Mouse (Mus musculus): Measurements from ENCODE around the gene Dennd4a.

Dennd4a gene

DNA sequence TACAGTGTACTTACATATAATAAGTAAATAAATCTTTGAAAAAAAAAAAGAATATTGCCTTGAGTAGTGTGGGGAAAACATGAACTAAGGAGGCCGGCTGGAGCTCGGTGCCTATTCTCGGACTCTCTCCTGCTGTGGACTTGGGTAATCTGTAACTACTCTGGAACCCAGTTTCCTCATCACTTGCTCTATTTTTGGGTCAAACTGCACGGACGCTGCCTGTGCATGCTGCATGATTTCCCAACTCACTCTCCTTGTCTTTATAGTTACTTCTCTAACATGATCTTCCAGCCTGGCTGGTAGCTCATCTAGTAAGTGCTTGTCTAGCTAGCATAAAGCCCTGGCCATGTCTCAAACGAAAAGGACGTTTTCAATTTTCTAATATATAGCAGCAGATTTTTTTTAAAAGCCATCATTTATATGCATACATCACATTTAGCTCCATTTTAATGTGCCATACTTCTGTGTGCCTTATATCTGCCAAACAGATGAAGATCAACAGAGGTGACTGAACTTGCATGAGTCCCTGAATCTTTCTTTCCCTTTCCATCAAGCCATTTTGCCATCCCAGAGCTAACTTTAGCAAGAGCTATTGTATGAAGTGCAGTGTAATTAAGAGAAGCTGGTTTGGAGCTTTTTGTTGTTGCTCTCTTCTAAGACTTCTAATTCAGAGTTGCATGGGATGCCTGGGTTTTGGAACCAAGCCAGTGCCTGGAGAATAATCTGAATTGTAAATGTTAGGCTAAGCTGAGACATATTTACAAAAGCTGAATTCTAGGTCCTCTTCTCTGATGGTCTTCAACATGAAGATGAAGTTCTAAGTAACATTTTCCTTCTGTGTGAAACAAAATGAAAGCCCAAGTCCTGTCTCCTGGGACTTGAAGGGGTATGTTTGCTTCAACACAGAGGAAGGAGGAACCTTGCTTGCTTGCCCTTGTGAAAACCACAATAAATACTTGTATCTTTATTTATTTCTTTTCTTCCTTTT is 20.2 kb upstream of the Dennd4a start:
- peak; percentile 29 to 39 for DNase-seq

DNA sequence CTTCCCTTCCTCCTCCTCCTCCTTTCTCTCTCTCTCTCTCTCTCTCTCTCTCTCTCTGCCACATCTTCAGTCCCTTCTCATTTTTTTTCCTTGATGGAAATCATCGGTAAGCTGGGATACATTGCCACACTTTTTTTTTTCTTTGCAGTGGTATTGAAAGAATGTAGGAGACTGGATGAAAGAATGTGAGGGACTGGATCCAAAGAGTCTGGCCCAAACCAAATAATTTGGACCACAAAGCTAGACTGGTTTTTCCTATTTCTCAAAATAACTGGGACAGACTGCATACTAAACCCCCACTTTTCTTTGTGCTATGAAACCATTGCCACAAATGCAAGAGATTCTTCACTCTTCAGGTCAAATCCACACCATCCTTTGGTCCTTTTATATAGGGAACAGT is 19.5 kb upstream of the Dennd4a start:
- DNase-seq, result no peak

DNA sequence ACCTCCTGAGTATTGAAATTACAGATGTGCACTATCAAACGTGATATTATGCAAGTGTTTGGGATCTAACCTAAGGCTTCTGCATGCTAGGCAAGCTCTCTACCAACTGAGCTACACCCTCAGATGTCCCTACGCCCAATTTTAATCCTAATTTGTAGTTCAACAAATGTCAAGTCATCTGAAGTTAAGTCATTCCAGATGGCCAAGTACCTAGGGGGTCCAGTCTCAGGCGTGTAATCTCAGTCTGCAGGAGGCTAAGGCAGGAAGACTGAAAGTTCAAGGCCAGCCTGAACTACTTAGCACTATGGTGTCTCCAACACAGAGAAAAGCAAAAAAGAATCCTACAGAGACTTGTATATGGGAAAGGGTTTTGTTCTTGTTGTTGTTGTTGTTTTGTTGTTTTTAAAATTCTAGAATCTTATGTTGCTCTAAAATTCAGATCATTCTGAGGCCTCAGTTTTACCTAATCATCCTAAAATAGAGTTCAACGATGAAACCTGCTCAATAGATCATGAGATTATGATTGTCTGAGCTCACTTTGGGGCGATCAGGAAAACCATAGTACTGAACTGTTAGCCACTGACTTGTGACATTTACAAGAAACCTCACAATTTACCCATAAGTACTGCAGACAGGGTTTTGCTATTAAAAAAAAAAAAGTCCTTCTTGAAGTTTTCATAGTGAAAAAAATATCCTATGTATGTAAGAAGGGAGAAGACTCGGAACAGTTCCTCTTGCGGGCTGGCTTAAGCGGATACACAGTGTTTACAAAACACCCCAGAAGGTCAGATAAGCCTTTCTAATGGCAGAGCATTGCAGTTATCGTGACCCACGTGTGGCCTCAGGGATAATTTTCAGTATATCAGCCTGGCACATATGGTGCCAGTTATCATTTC is 18.5 kb upstream of the Dennd4a start:
- no peak for DNase-seq

DNA sequence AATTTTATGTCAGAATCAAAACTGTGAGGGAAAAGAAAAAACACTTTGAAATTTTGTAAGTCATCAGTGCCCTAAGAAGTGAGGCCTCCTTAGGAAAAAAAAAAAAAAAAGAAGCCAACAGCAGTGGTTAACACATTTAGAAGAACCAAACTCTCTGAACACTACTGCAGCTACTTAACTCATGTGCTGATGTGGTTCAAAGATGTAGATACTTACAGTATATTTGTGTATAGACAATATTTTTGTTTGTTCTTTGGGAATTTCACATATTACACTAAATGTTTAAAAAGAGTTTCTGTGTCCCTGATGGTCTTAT is 17.9 kb upstream of the Dennd4a start:
- DNase-seq, result no peak

DNA sequence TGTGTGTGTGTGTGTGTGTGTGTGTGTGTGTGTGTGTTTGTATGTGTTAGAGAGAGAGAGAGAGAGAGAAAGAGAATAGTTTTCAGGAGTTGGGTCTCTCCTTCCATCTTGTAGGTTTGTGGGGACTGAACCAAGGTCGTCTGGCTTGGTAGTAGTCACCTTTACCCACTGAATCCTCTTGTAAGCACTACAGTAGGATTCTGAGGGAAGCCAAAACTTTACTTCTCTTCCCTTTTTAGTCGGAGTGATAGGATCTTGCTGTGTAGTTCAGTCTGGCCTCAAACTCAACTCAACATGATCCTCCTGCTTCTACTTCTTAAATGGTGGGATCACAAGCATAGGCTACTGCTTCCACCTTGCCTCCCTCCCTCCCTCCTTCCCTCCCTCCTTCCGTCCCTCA is 17.3 kb upstream of the Dennd4a start:
- no peak for DNase-seq

DNA sequence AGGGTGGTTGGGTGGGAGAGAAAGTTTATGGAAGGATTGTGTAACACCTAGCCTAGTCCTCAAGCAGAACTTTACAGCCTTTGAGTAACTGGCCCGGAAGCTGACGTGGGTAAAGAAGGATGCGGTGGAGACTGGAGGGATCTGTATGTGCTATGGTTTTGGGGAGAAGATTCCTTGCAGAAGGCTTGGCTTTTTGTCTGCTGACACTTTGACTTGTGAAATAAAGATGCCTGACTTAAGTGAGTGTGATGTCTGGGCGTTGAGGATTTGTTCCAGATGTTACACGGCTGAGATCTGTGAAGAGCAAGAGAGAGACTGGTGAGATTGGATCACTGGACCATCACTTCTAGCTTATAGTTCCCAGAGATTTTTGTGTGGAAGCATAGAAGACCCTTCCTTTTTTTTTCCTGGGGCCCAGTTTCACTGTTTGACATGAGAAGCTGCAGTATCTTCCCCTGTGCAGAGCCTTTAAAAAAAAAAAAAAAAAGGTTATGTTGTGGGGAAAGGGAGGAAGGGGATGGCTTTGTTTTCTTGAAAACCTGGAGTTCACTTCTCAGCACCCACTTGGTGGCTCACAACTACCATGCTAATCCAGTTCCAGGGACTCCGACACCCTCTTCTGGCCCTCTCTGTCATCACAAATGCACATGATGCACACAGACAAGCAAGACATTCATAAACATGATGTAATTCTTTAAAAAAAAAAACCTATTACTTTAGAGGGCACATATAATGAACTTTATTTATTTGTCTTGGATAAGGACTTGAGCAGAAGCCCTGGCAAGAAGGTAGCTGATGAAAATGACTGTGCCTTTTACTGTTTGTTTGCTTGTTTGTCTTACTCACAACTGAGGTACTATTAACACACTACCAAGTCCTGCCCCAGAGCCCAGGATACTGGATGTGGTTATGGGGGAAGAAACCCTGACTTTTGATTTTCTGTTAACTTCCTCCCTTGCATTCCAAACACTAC is 16.4 kb upstream of the Dennd4a start:
- DNase-seq, result no peak

DNA sequence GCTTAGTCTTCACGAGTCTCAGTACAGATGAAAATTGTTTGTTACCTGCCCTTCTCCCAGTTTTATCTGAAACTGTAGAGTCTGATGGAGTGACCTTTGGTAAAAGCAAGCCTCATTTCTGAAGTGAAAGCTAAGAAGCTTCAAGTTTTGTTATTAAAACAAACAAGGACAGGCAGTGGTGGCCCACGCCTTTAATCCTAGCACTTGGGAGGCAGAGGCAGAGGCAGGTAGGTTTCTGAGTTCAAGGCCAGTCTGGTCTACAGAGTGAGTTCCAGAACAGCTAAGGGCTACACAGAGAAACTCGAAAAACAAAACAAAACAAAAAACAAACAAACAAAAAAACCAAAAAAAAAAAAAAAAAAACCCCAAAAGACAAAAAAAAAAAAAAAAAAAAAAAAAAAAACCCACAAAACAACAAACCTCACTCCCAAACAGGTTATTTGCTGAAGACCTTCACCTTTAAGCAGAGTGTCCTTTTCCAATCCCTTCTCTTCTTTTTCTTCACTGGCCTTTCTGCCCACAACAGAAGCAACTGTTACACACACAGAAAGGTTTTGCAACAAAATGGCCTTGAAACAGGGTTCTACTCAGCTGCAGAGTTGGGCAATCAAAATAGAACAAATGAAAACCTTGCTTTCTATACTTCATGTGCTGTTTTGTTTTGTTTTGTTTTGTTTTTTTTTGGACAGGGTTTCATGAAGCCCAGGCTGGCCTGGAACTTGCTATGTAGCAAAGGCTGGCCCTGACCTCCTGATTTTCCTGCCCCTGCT is 15.1 kb upstream of the Dennd4a start:
- no peak for DNase-seq

DNA sequence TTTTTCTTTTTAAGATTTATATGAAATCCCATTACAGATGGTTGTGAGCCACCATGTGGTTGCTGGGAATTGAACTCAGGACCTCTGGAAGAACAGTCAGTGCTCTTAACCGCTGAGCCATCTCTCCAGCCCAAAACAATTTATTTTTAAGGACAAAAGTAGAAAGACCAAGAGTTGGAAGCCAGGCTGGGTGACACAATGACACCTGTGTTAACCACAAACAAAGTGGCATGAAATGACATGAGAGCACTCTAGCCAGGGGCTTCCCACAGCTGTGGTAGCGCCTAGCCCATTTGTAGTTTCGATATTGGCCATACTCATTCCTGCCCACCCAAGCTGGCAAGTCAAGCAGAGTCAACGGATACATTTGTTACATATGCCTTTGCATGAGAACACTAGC is 13.7 kb upstream of the Dennd4a start:
- no peak for DNase-seq

DNA sequence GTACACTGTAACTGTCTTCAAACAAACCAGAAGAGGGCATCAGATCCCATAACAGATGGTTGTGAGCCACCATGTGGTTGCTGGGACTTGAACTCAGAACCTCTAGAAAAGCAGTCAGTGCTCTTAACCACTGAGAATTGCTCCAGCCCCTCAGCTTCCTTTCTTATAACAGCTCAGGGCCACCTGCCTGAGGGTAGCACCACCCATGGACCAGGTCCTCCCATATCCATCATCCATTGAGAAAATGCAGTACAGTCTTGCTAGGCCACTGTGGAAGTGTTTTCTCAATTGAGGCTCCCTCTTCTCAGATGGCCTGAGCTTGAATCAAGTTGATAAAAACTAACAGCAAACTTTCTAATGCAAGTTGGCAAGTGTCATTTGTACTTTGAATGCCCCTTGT is 13.0 kb upstream of the Dennd4a start:
- DNase-seq, result no peak

DNA sequence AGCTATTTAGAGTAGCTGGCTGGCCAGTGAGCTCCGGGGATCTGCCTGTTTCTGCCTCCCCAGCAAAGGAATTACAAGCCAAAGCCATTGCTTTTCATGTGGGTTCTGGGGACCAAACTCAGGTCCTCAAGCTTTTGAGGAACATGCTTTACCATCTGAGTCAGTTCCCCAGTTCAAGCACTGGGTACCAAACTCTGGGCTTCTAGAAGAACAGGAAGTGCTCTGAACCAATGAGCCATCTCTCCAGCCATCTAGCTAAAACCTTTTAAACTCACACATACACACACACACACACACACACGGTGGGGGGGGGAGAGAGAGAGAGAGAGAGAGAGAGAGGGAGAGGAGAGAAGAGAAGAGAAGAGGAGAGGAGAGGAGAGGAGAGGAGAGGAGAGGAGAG is 12.3 kb upstream of the Dennd4a start:
- DNase-seq, result no peak

DNA sequence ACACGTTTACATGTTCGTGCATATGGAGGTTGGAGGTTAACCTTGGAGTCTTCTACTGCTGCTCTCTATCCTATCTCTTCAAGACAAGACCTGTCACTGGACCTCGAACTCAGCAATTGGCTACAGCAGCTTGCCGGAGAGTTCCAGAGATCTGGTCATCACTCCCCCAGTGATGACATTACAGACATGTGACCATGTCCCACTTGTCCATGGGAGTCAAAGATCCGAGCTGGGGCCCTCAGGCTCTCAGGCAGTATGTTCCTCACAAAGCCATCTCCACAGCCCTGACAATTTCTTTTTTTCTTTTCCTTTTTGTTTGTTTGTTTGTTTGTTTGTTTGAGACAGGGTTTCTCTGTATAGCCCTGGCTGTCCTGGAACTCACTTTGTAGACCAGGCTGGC is 11.6 kb upstream of the Dennd4a start:
- DNase-seq, result no peak

DNA sequence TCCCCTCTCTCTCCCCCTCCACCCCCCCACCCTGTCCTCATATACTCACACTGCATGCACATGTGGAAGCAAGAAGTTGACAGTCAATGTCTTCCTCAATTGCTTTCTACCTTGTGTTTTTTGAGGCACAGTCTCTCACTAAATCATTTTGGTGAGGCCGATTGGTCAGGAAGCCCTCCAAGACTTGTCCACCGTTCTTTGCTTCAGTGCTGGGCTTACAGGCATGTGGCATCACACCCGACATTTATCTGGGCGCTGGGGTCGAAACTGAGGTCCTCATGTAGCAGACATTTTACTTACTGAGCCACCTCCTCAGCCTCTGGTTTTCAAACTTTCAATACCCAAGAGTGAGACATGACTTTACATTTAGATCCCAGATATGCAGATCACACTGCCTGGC is 8.6 kb upstream of the Dennd4a start:
- no peak for DNase-seq

DNA sequence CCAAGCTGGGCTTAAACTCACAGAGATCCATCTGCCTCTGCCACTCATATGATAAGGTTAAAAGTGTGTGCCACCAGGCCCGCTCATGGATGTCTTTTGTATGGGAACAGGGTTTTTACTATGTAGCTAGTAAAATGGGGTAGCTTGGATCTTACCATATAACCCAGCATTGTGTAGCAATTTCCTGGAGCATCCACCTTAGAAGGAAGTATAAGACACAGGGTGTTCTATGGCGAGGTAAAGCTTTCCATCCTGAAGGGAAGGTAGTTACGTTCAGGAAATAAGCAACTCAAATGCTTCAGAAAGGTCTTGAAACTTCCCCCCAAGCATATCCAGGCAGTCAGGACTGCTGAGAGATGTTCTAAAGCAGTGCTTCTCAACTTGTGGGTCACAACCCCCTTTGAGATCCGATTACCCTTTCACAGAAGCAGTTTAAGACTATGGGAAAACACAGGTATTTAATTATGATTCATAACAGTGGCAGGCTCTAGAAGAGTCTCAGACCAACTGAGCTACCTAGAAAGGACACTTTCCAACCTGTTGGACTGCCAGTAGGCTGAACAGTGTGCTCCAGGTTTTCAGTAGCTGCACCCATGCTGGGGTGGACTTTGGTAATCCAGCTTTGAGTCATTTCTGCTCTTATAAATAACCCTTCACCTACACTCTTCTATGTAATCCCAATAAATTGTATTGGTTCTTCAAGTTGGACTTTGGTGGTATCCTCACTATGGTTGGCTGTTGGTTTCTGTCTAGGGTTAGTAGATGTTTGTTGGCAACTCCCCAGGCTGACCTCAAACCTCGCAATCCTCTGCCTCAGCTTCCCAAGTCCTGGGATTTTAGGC is 7.5 kb upstream of the Dennd4a start:
- no peak for DNase-seq

DNA sequence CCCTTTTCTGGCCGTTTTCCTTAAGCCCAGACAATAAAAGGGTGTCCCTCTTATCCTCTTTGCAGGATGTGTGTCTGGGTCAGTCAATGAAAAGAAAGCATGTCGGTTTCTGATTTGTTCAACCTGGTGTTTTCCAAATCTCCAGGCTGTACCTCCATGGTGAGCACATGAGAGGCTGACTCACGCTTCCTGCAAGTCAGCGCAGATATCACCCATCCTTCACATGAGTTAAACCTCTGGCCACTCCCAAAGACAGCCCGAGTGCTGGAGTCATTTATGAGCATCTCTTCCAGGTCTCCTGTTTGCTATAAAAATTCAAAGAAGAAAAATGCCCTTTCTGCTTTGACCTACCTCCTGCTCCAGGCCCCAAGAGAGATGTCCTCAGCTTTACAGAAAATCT is 5.3 kb upstream of the Dennd4a start:
- DNase-seq, result no peak

DNA sequence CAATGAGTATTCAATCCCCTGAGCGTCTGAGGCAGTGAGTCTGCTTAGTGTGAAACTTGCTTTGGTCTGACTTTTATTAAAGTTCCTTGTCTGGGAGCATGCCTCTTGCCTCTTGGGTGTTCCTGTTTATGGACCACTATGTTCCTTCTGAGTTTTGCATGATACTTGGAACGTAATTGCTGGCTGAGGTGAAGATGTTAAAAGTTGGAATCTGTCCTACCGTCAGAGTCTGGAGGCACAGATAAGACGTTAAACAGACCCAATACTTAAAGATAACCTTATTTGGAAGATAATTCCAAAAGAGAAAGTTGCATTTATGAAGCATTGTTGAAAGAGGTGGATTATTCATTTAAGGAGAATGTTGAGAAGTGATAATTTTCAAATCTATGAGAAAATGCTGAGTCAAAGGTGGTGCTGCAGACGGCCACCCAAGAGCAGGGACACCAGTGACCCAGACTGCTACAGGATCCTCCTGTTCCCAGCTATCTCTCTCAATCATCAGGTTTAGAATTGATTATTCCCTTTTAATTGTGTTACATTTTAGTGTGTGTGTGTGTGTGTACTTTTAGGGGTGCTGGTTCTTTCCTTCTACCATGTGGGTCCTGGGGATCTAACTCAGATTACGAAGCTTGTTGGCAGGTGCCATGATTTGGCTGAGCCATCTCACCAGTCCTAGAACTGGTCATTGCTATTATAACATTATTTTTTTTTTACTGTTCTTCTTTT is 4.6 kb upstream of the Dennd4a start:
- no peak for DNase-seq

DNA sequence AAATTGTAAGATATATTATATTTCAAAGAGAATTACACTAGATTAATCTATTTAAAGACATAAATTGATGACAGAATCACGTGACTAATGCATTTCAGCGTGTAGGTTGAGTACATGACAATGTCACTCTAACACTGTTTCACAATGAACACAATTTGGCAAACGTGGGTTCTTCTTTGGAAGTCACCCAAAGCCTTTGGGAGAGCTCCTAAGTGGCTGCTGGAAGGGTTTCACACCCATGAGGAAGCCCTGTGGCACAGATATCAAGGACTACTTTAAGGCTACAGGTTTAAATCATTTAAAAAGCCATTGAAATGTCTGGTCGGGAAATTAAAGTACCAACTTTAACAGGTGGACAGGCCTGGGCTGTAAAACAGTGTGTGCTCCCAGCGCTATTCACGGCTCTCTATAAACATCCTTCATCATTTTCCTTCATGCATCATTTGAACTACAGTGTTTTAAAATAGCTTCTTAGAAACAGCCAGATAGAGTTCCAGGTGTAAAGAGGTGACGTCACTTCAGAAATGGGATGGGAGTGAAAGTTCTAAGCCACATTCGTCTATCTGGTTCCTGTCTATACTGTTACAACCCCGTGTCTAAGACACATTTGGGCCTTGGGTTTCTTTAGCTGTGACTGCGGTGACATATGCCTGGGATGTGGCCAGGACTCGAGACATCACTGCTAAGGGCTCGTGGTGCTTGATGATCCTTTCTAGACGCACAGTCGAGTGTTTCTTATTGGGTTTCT is 3.9 kb upstream of the Dennd4a start:
- no peak for DNase-seq

DNA sequence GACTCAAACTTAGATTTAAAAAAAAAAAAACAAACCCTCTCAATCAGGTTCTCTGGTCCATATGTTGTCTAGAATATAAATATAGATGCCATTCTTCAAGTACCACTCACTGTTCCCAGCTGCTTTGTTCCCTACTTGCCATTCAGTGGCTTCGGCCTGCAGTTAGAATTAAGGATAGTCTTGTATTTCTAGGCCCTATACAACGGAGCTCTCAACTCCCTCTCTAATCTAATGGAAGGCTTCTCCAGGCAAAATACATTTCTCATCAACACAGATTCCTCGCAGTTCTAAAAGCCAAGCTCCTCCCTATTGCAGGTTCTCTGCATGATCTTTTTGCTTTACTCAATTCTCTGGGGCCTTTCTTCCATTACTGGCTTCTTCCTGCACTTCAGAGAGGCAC is 1.3 kb upstream of the Dennd4a start:
- DNase-seq, result no peak

DNA sequence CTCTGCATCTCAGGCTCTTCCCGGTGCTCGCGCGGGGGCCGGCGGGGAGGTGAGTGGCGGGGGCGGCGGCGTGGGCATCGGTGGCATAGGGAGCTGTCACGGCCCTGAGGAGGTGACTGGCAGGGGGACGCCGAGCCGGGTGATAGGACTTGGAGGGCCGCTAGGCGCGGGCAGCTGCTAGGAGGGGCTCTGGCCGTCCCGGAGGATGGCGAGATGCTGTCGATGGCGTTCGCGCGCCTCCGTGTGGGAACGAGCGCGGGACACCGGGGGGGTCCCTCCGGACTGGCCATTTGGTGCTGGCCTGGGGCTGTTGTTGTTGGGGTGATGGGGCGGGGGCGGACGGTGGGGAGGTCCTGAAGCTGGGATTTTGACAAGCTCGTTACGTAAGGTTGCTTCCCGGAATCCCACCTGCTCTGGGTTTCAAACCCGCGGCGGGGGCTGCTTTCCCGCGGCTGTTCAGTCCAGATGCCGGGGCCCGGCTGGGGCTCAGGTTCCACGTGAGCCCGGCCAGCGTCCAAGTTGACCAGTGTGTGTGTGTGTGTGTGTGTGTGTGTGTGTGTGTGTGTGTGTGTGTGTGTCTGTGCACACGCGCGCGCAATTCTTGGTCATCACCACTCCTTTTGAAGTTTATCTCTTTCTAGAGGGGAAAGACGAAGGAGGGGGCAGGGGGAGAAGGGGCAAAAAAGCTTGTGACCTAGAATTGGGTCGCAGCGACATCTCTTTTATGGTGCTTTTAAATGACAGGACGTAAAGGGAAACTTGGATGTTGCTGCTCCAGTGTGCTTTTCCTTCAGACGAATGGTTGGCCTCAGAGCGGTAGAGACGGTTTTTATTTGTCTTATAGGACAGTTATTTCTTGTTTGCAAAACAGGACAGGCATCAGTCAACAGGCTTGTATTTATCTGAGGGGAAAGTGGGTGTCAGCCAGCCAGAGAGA is 666 bp downstream of the Dennd4a start:
- DNase-seq, result peak; percentile 67 to 78

Measured in kidney, postnatal 36 days (tissue).